Mouse (Mus musculus): Measurements from ENCODE around the gene Sez6.

Gene Sez6

DNA sequence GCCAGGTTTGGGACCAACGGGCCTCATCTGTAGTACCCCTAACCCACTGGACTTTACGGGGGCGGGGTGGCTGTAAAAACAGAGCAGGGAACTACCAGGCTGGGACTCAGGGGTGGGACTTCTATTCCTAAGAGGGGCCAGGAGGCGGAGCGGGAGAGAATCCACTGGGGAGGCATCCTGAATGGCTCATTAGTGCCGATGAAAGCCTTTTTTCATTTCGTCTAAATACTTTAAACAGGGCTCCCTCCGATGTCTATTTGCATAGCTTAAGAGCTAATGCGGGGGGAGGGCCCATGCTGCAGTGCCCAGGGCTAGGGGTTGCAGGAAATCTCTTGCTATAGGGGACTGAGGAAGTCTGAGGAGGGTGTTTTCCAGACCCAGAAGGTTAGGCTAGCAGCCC is 17.3 kb downstream of the Sez6 start:
- no peak for DNase-seq (ENCODE audit: low spot score in 2 of 2)

DNA sequence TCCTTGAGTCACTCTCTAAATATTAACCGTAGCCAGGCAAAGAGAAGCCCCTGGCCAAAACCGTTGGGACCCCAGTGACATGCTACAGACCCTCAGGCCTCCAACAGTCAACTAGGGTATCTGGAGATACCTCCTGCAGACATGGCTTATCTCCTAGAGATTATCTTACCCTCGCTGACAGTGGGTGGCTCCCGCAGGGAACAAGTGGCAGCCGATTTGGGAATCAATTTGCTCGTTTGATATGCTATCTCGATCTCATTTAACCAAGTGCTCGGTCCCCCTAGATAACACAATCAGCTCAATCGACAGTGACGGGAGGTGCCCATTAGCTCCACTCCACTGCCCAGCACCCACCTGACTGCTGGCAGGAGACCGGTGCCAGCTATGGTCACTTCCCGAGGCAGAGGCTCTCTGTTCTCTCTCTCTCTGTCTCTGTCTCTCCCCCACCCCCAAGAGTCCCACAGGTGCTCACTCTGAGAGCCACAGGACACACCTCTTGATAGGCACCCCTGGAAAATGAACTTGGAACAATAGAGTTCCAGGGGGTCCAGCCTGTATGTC is 19.6 kb downstream of the Sez6 start:
- DNase-seq (ENCODE audit: low spot score in 2 of 2): no peak

DNA sequence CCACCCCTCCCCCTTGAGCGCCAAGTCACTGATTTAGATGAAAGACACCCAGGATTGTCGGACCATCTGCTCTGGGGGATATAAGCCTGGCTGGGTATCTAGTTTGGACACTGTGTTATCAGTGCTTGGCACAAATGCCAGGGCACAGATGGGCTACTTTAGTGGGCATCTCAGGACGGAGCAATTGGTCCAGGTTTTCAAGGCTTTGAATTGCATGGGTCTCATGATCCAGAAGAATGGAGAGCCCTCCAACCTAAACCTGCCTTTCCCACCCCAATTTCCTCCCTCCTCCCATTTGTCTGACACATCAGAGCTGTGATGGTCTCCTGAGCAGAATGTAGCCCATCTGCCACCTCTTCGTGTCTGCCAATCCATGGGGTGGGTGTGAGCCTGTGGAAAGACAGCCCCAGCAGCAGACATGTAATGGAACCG is 20.2 kb downstream of the Sez6 start:
- no peak for DNase-seq (ENCODE audit: low spot score in 2 of 2)

DNA sequence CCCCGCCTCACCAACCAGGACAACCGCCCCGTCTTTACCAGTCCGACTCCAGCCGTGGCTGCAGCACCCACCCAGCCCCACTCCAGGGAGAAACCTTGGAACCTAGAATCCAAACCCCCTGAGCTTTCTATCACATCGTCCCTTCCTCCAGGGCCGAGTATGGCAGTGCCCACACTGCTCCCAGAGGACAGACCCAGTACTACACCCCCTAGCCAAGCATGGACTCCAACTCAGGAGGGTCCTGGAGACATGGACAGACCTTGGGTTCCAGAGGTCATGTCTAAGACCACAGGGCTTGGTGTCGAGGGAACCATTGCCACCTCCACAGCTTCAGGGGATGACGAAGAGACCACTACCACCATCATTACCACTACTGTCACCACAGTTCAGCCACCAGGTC is 23.1 kb downstream of the Sez6 start:
- no peak for DNase-seq (ENCODE audit: low spot score in 2 of 2)

DNA sequence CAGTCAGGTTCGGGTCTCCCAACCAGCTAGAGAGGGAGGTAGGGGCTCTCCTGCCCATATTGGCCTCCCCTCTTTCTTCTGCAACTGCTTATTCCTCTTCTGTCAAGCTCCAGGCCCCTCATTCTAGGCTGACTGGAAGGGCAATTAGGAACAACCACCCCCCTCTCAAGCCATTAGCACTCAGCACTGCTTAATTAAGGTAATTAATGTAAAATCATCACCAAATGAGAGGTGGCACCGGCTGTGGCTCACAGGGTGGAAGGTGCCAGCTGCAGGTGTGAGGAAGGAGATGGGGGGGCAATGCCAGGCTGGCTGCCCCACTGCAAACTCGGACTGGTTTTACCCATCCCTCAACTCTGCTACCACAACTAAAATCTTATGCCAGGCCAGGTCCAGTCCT is 25.8 kb downstream of the Sez6 start:
- DNase-seq (ENCODE audit: low spot score in 2 of 2): no peak

DNA sequence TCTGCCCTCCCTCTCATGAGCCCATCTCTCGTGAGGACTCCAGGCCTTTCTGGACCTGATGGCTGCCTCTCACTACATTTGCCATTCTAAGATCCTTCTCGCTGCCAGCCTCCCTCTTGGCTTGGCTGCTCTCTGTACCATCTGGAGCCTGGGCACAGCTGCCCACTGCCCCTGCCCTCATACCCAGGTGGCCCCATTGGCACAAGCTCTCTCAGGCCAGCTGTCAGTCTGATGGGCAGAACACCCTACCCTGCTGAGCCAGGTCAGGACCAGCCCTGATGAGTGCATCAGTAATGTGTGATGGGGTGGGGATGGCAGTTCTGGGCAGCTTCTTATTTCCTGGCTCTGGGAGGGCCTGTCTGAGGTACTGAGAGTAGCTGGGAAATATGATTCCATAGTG is 27.7 kb downstream of the Sez6 start:
- no peak for DNase-seq (ENCODE audit: low spot score in 2 of 2)

DNA sequence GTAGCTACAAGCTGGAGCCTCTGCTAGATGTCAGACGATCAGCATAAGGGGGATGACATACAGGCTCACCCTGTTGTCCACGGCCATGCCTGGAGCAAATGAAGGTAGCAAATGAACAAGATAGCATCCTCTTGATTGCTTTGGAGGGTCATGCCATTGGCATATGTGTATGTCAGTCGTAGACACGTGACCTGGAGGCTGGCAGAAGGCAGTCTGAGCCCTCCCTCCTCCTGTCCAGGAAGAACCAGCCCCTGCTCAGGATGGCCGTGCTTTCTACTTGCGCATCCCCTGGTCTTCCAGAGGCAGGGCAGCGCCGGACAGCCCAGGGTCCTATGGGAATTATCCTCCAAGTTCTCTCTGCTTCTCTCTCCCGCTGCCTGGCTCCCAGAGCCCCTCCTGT is 28.3 kb downstream of the Sez6 start:
- no peak for DNase-seq (ENCODE audit: low spot score in 2 of 2)

DNA sequence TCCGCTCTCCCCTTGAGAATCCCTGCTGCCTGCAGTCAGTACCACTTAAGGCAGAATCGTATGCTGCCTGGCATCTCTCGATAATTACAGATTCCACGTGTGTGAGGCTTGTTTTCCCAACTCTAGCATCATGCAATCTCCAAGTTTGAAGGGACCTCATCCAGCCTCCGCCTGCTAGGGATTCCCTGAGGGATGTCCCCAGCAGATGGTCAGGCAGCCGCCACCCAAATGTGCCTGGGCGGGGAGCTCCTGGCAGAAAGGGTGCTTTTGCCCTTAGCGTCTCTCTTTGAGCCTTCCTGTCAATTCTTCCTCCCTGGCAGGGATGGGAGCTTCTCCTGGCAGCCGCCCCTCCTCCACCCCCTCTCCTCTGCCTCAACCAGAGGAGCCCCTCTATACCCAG is 29.6 kb downstream of the Sez6 start:
- no peak for DNase-seq (ENCODE audit: low spot score in 2 of 2)

DNA sequence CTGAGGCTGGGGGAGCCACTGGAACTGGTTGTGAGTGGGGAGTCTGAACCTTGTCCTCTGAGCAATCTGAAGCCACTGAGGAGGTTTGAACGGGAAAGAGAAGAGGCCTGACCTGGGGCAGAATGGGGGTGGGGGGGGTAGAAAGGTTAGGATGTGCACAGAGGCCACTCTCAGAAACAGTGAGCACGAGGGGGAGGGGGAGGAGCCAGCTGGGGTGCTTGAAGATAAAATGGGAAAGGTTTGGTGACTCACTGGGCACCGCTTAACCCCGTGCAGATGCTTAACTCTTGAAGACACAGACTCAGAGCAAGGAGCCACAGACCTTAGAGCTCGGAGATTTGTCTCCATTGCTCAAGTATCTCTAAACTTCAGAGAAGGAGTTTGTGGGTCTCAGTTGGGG is 30.3 kb downstream of the Sez6 start:
- no peak for DNase-seq (ENCODE audit: low spot score in 2 of 2)

DNA sequence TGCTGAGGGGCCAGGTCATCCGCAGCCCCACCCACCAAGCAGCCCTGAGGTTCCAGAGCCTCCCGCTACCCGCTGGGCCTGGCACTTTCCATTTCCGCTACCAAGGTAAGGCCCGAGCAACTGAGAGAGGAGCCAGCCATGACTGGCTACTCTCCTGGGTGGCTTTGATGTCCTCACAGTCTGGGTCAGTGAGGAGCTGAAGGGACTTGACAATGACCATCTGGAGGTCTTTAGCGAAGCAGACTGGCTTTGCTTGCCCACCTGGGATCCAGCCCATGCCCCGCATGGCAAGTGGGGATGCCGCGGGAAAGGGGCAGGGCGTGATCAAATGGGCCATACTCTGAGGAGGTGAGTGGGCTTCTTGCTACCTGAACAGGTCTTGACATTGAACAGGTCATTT is 32.3 kb downstream of the Sez6 start:
- no peak for DNase-seq (ENCODE audit: low spot score in 2 of 2)

DNA sequence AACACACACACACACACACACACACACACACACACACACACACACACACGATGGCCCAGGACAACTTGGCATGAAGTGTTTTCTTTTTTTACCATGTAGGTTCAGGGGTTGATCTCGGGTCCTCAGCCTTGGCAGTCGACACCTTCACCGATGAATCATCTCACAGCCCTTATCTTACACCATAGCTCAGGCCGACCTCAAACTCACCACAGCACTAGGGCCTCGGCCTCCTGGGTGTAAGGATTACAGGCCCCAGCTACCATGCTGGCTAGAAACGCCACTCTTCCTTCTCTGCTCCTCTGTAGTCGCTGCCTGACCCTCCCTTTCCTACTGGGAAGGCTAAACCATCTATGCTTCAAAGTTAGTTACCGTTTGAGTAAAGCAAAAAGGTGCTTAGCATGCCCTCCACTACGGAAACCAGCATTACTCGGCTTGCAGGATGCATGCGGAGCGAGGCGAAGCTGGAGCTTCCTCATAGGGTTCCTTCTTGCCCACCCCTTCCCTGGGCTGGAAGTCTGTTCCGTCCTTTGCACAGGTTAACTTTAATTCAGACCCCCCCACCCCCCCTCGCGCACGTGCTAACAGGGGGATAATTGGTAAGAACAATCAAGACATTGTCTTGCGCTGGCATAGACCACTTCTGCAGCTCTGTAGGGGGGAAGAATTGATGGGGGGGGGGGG is 34.0 kb downstream of the Sez6 start:
- DNase-seq (ENCODE audit: low spot score in 2 of 2): no peak

DNA sequence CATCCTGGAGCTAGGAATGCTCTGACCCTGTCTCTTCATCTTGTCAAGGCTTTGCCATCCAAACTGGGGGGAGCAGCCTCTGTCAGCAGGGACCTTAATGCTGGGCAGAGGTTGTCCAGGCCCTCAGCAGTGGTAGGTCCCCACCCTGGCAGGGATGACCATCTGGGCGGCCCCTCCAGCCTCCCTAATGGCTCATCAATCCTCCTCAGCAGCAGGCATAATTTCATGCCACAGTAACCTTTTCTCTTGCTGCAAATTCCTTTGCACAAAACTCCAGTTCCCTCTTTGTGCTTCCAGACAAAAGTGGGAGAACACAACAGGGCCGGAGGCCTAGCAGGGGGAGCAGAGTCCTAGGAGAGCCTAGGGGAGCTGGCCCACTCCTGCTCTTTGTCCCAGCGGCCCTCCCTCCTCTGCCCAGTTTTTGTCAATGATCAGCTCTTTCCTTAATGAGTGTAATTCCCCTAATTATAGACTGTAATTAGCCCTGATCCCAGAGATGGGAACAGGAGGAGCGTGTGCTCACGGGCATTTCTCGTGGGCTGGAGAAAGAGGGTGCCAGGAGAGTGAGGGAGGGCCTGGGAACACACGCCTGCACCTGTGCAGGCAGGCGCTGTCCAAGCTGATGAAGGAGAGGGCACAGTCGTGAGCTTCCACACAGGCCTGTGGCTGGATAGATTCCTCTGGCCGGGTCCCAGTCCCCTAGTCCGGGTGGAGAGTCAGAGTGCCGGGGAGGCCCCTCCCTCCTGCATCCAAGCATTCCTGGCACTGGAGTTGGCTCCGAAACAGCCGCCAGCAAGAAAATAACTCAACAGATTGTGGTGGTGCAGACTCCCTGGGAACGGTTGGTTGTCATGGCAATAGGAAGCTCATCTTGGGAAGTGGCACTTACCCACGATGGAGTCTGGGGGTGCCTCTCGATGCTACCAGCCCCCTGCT is 34.8 kb downstream of the Sez6 start:
- no peak for DNase-seq (ENCODE audit: low spot score in 2 of 2)

DNA sequence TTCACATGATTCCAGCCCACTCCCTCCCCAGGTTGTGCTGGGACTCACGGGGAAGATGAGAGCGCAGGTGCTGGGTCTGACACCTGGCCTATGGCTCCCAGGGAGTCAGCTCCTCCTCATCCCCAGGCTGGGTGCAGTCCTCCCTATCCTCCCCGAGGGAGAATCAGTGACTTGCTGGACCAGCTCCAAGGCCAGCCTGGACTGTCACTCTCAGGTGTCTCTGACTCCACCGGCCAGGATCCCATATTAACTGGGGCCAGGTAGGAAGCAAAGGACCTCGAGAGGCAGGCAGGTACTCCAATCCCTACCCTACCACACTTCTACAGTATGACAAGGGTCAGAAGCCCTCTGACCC is 35.4 kb downstream of the Sez6 start:
- no peak for DNase-seq (ENCODE audit: low spot score in 2 of 2)

DNA sequence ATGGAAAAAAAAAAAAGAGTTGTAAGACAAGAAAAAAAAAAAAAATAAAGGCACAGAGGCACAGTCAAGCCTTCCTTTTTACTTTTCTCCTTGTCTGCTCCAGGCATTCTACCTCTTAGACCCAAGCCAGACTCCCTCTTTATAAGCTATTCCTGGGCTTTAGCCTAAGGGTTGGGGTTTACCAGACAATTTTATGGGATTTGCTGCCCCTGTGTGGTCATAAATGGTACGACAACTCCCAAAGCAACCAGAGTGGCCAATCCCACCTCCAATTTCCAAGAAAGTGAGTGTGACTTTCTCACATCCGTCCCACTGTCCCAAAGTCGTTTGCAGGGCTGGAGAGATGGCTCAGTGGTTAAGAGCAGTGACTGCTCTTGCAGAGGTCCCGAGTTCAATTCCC is 36.5 kb downstream of the Sez6 start:
- peak; percentile 18 to 41 for DNase-seq (ENCODE audit: low spot score in 2 of 2)

DNA sequence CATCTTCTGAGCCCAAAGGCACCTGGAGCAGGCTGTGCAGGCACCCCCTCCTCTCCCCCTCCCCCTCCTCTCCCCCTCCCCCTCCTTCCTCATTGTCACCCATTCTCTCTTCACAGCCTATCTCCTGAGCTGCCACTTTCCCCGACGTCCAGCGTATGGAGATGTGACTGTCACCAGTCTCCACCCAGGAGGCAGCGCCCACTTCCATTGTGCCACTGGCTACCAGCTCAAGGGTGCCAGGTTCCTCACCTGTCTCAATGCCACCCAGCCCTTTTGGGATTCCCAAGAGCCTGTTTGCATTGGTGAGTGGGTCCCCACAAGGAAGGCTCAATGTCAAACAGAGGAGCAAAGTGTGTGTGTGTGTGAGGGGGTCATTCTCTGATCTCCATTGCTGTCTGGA is 38.2 kb downstream of the Sez6 start:
- no peak for DNase-seq (ENCODE audit: low spot score in 2 of 2)

DNA sequence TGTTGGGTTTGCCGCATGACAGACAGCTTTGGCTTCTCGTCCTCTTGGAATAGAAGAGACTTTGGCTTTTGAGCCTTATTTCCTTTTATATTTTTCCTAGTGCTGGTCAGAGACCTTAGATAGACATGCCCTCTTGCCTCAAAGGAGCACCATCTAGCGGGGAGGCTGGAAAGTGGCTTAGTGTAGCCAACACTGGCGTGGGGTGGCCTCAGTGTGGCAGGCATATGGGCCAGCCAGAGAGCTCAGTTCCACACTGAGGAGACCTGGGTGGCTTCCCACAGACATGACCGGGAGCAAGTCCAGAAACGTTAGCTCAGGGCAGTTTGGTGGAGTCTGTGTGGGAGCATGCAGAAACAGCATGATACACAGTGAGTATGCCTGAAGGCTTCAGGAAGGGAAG is 40.1 kb downstream of the Sez6 start:
- DNase-seq (ENCODE audit: low spot score in 2 of 2): no peak

DNA sequence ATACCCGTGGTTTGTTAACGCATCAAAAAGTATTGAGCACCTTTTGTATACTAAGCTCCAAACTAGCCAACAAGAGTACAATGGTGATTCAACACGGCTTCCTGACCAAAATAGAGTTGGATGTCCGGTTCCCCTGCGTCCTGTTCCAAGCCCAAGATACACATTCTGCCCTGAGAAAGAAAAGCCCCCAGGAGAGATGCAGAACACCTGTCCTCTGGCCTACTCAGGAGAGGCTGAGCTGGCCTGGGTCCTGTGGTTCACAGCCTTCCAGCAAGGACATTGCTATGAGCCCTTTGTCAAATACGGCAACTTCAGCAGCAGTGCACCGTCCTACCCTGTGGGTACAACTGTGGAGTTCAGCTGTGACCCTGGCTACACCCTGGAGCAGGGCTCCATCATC is 42.9 kb downstream of the Sez6 start:
- DNase-seq (ENCODE audit: low spot score in 2 of 2): no peak

DNA sequence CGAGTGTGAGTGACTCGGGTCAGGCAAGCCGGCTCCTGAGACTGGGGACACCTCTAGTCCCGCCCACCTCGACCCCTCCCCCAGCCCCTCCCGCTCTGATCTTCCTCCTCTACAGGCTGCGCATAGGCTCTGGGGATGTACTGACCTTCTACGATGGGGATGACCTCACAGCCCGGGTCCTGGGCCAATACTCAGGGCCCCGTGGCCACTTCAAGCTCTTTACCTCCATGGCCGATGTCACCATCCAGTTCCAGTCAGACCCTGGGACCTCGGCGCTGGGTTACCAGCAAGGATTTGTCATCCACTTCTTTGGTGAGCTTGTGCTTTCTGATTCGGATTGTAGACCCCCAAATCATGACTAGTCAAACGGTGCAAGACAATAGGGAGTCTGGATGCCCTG is 43.7 kb downstream of the Sez6 start:
- DNase-seq (ENCODE audit: low spot score in 2 of 2): no peak

DNA sequence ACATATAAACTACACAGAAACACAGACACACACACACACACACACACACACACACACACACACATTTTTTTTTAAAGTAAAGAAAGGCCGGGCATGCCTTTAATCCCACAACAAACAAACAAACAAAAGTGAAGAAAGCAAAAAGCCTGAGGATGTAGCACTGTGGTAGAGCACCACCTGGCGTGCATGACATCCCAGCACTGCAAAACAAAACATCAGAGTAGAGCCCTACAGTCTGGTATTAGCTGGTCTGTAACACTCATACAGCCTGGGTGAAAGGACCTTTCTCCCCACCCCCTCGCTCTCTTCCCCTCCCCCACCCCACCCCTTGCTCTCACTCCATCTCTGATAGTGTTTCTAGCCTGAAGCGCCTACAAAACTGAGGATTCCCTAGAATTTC is 45.3 kb downstream of the Sez6 start:
- no peak for DNase-seq (ENCODE audit: low spot score in 2 of 2)

DNA sequence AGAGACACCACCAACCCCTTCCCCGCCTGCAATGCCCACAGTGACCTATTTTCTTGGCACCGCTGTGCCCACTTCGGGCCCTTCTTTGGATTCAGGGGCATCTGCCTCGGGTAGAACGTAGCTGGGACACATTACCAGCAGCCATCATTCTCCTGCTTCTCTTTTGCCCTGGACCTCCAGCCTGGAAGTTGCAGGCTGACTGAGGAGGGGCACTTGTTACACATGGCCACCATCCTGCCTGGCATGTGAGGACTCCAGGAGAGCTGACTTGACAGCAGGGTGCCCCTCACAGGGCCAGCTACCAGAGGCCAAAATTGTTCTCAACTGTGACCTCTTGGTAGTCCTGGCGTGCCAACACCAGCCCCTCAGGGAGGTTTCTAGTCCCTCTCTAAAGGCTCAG is 47.6 kb downstream of the Sez6 start:
- DNase-seq (ENCODE audit: low spot score in 2 of 2): no peak

DNA sequence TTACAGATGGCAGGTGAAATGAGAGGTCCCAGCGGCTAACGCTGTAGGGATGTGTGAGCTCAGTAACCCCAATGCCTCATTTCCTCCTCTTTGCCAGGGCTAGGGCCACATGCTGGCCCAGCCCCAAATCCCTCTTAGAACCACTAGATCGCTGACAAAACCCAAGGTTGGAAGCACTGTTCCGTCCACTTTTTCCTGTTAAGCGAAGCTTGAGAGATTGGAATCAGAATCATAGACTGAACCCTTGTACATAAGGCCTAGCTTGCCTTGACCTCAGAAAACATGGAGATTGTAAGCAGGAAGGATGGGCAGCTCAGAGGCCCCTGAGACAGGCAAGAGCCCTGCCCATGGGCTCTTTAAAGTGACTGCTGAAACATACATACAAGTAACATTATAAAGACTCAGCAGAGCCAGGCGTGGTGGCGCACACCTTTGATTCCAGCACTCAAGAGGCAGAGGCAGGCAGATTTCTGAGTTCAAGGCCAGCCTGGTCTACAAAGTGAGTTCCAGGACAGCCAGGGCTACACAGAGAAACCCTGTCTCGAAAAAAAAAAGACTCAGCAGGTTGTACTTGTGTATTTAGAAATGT is 48.7 kb downstream of the Sez6 start:
- no peak for DNase-seq (ENCODE audit: low spot score in 2 of 2)

DNA sequence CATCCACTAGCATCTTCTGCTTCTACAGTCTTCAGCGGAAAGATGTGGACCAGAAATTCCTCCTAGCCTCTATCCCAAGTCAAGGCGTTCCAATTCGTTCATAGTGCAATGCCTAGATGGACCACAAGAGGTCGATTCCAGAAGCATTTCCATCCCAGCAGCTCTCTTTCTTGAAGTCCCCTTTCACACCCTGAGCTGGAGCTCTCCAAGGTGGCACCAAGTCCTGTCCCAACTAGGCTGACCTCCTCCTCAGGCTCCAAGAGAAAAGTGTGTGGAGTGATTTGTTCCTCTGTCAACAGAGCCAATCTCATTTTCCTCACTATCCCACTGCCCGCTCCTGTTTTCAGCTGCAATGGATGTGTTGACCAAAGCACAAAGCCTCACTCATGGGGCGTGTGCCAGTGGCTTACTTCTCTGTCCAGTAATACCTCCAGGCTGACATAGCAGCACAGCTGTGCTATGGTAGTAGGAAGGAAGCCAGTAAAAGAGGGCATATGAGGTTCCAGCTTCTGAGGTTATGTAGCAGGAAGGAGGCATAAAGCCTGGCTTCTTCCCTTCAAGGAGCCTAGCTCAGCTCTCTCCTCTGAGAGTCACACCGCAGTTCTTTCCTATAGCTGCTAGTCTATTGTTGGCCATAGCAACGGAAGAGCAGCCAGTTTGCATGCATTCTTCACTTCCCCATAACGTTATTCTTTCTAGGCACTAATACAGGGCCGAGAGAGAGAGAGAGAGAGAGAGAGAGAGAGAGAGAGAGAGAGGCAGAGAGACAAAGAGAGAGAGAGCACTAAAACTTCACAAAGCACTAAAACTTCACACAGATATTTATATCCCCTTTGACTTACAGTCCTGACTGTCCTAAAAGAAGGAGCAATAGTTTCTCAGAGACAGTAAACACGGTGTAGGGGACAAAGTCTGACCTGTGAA is 49.9 kb downstream of the Sez6 start:
- peak; percentile 47 to 57 for DNase-seq (ENCODE audit: low spot score in 2 of 2)

Measured in spleen, postnatal 36 days (tissue).